Mouse (Mus musculus) thymus, adult 2 months (tissue): ENCODE measurements at regions not wholly inside any gene's neighbourhood (a gene's known extent, or its start where the extent isn't known, plus 50 kb on each side); places are given as distances from the start of the nearest gene placed in this dataset.

Source experiments
- CTCF ChIP-seq: fragments of 200-500 bp; IDR thresholded peaks from 2 replicates; pipeline ENCODE4 v1.5.1; 2012; ENCODE audit warnings: mild to moderate bottlenecking, control low read depth, low read length, moderate library complexity, borderline replicate concordance; ENCODE audit not compliant: control insufficient read depth, poor library complexity, insufficient read depth; ENCODE audit errors: extremely low read depth
- POLR2A ChIP-seq: fragments of 200-500 bp; IDR thresholded peaks from 2 replicates; pipeline ENCODE4 v1.6.1; 2012; ENCODE audit warnings: mild to moderate bottlenecking, low read length, control low read depth, moderate library complexity; ENCODE audit not compliant: control insufficient read depth, poor library complexity, insufficient read depth; ENCODE audit errors: extremely low read depth

- no peak for TF ChIP-seq CTCF
- TF ChIP-seq POLR2A: no peak
Observed at GRCm38 (mm10) chr7:138609124-138609523, 211.6 kb upstream of the Tcerg1l start.
